Comparison of ENCODE assay signal across 8 mouse cellular contexts in genomic region chr4:116708791-116709390, GRCm38 (mm10). TPM values are rescaled to one million over a fixed set of nuclear protein-coding genes. Genes with fewer than 3 reads are reported as not detected.
DNase-seq lines count a peak whose midpoint lies in the region; ATAC-seq and TF ChIP-seq lines count a peak whose summit lies in the region.

No protein-coding gene starts in this region.

- no peak overlapping the region for H3K27ac ChIP-seq in heart, embryonic 13.5 days (replicated peaks)
- peak overlapping the region; percentile 56 for H3K27ac ChIP-seq in CH12.LX (ENCODE audit: insufficient read depth, low read depth)
- no peak overlapping the region for H3K27ac ChIP-seq in forebrain, embryonic 11.5 days (ENCODE audit: low read depth, low read length)
- peak overlapping the region; percentile 69 for H3K27ac ChIP-seq in liver, embryonic 12.5 days

- WGBS in heart, embryonic 13.5 days = 5% methylated on average over 9 of the region's 9 CpGs
- WGBS in forebrain, embryonic 11.5 days = 7% methylated on average over 9 of the region's 9 CpGs
- 5% methylated on average over 9 of the region's 9 CpGs for WGBS in liver, embryonic 12.5 days (ENCODE audit: insufficient replicate concordance)

- H3K4me3 ChIP-seq in heart, embryonic 13.5 days = peak overlapping the region; percentile 63
- H3K4me3 ChIP-seq in CH12.LX (replicated peaks in 1 of 3; ENCODE audit: low read depth in 2 of 3, low read length in 2 of 3, poor library complexity in 1 of 3) = peak overlapping the region; percentile 57 to 73 (median 65)
- H3K4me3 ChIP-seq in forebrain, embryonic 11.5 days (ENCODE audit: low read depth, low read length) = peak overlapping the region; percentile 50
- peak overlapping the region; percentile 69 for H3K4me3 ChIP-seq in liver, embryonic 12.5 days

- TF ChIP-seq EP300 in CH12.LX (IDR thresholded peaks at IDR 0.05; ENCODE audit: low read length) = no peak

- no peak for TF ChIP-seq RAD21 in CH12.LX (IDR thresholded peaks at IDR 0.05; ENCODE audit: low read depth, low read length)

- H3K9ac ChIP-seq in heart, embryonic 13.5 days = peak overlapping the region; percentile 82
- H3K9ac ChIP-seq in CH12.LX (ENCODE audit: insufficient read depth, low read depth) = peak overlapping the region; percentile 65
- H3K9ac ChIP-seq in forebrain, embryonic 11.5 days (ENCODE audit: low read length) = peak overlapping the region; percentile 74
- peak overlapping the region; percentile 74 for H3K9ac ChIP-seq in liver, embryonic 12.5 days

- peaks cover 16% of the 10 kb centered on the region for H3K4me1 ChIP-seq in heart, embryonic 13.5 days
- H3K4me1 ChIP-seq in CH12.LX (ENCODE audit: control insufficient read depth in 1 of 2, insufficient read depth in 2 of 2) = peaks cover 0 to 32% of the 10 kb centered on the region in 2 experiments; a peak in 2 of 4 replicates
- peaks cover 3% of the 10 kb centered on the region for H3K4me1 ChIP-seq in forebrain, embryonic 11.5 days (replicated peaks; ENCODE audit: control insufficient read depth, insufficient read depth, low read length)
- peaks cover 33% of the 10 kb centered on the region for H3K4me1 ChIP-seq in liver, embryonic 12.5 days

- in situ Hi-C loops in CH12.LX (cut with MboI; ENCODE audit: low pct_ligation_motif_present, low pct_unique_long_range_greater_than_20kb, low sequenced_read_pairs) = no loop called here

- no peak for DNase-seq in heart, adult 11 months
- no peak for DNase-seq in CH12.LX (ENCODE audit: extremely low read depth)
- DNase-seq in forebrain, embryonic 11.5 days (ENCODE audit: low spot score) = no peak
- peak; percentile 28 for DNase-seq in thymus, postnatal 4 days
- no peak for DNase-seq in left cerebral cortex, adult 18-20 months (ENCODE audit: low spot score in 2 of 2)
- no peak for DNase-seq in right cerebral cortex, adult 2 months (ENCODE audit: low spot score in 2 of 2)

- H3K4me2 ChIP-seq in heart, embryonic 13.5 days = peak overlapping the region; percentile 87
- peak overlapping the region; percentile 88 for H3K4me2 ChIP-seq in CH12.LX (ENCODE audit: insufficient read depth, low read depth, poor library complexity, severe bottlenecking)
- peak overlapping the region; percentile 92 for H3K4me2 ChIP-seq in forebrain, embryonic 11.5 days (ENCODE audit: low read depth, low read length, severe bottlenecking)
- H3K4me2 ChIP-seq in liver, embryonic 12.5 days = peak overlapping the region; percentile 87

- TF ChIP-seq CTCF in CH12.LX (conservative IDR thresholded peaks at IDR 0.05 in 1 of 2, IDR thresholded peaks at IDR 0.05 in 1 of 2; ENCODE audit: low read depth in 2 of 2, low read length in 2 of 2) = no peak

- no peak for TF ChIP-seq POLR2A in CH12.LX (IDR thresholded peaks at IDR 0.05; ENCODE audit: low read depth, low read length)

- H3K9me3 ChIP-seq in heart, embryonic 13.5 days = no peaks in the 10 kb centered on the region
- no peaks in the 10 kb centered on the region for H3K9me3 ChIP-seq in CH12.LX (replicated peaks; ENCODE audit: low read length)
- H3K9me3 ChIP-seq in forebrain, embryonic 11.5 days (ENCODE audit: control insufficient read depth, low read length) = no peaks in the 10 kb centered on the region
- no peaks in the 10 kb centered on the region for H3K9me3 ChIP-seq in liver, embryonic 12.5 days (replicated peaks)

- H3K36me3 ChIP-seq in heart, embryonic 13.5 days = peaks cover 14% of the 10 kb centered on the region
- peaks cover 10 to 27% of the 10 kb centered on the region in 2 experiments for H3K36me3 ChIP-seq in CH12.LX (replicated peaks in 1 of 2; ENCODE audit: control insufficient read depth in 1 of 2, insufficient read depth in 1 of 2, low read length in 1 of 2)
- H3K36me3 ChIP-seq in forebrain, embryonic 11.5 days (ENCODE audit: control insufficient read depth, insufficient read depth, low read length) = no peaks in the 10 kb centered on the region
- H3K36me3 ChIP-seq in liver, embryonic 12.5 days = peaks cover 17% of the 10 kb centered on the region

- dilution Hi-C loops in CH12.LX (cut with MboI; ENCODE audit: extremely low pct_ligation_motif_present, extremely low pct_unique_long_range_greater_than_20kb, low sequenced_read_pairs) = no loop called here

- peaks cover 8% of the 10 kb centered on the region for H3K79me2 ChIP-seq in CH12.LX (replicated peaks; ENCODE audit: control insufficient read depth, extremely low read depth, insufficient read depth, poor library complexity, severe bottlenecking)

- ATAC-seq in heart, embryonic 13.5 days (ENCODE audit: extremely low read depth, insufficient number of reproducible peaks, low FRiP score, low TSS enrichment) = no peak
- peak; percentile 14; the same call in 1 of the 2 replicates for ATAC-seq in forebrain, embryonic 11.5 days (replicated peaks; ENCODE audit: low FRiP score)
- ATAC-seq in liver, embryonic 12.5 days = peak; percentile 2

- no peaks in the 10 kb centered on the region for H3K27me3 ChIP-seq in heart, embryonic 13.5 days (replicated peaks)
- H3K27me3 ChIP-seq in CH12.LX (replicated peaks) = no peaks in the 10 kb centered on the region
- no peaks in the 10 kb centered on the region for H3K27me3 ChIP-seq in forebrain, embryonic 11.5 days (ENCODE audit: control insufficient read depth, insufficient read depth, low read length)
- no peaks in the 10 kb centered on the region for H3K27me3 ChIP-seq in liver, embryonic 12.5 days (replicated peaks)

TF ChIP-seq in CH12.LX, 34 proteins besides CTCF, POLR2A, EP300 and RAD21:
- TF ChIP-seq E2F4 (IDR thresholded peaks at IDR 0.05; ENCODE audit: insufficient replicate concordance, low read depth, low read length) = no peak
- TF ChIP-seq RCOR1 (conservative IDR thresholded peaks at IDR 0.05; ENCODE audit: low read depth, low read length) = no peak
- TF ChIP-seq NRF1 (IDR thresholded peaks at IDR 0.05; ENCODE audit: low read depth, low read length) = no peak
- no peak for TF ChIP-seq MAX (IDR thresholded peaks at IDR 0.05; ENCODE audit: low read length)
- 0 out of 2 replicates have a peak, but pooled peaks have one; percentile 28 for TF ChIP-seq TBP (conservative IDR thresholded peaks at IDR 0.05; ENCODE audit: low read depth, low read length)
- peak; percentile 90 for TF ChIP-seq ZNF384 (IDR thresholded peaks at IDR 0.05; ENCODE audit: low read depth, low read length)
- TF ChIP-seq UBTF (IDR thresholded peaks at IDR 0.05; ENCODE audit: low read depth, low read length) = no peak

RNA-seq across cellular contexts. Expression of gene Ccdc163, which starts 0.6 kb away (rescaled TPM):
- polyA plus RNA-seq in heart, embryonic 13.5 days (2015; fragmentation: Nextera tagmentation; extraction: Ambion mirVana) = 17.9 and 20.2 TPM in 2 replicates
- total RNA-seq in CH12.LX (2012; rRNA removed) (15.3 and 19.9 TPM in 2 replicates), CH12.LX (2014; rRNA removed) (18.1 and 20.2 TPM in 2 replicates)
- 27.6 and 27.9 TPM in 2 replicates for polyA plus RNA-seq in CH12.LX (2012; ENCODE audit: insufficient read length, low read depth)
- polyA plus RNA-seq in forebrain, embryonic 11.5 days (2014; fragmentation: Nextera tagmentation; extraction: Ambion mirVana) = 33.5 and 33.7 TPM in 2 replicates
- polyA plus RNA-seq in liver, embryonic 12.5 days (2016; fragmentation: Nextera tagmentation; extraction: Ambion mirVana) = 17.3 and 17.5 TPM in 2 replicates
- 1 to 10 TPM; 5.5 to 6.2 TPM for total RNA-seq in left cerebral cortex, adult 18-20 months (2021)

RNA-seq across cellular contexts. Expression of gene Mmachc, which starts 0.7 kb away (rescaled TPM):
- 33.5 and 35.1 TPM in 2 replicates for polyA plus RNA-seq in heart, embryonic 13.5 days (2015; fragmentation: Nextera tagmentation; extraction: Ambion mirVana)
- total RNA-seq in CH12.LX (2012; rRNA removed) = 10.0 and 10.5 TPM in 2 replicates
- 28.2 and 32.1 TPM in 2 replicates for total RNA-seq in CH12.LX (2014; rRNA removed)
- polyA plus RNA-seq in CH12.LX (2012; ENCODE audit: insufficient read length, low read depth) = 15.4 and 15.5 TPM in 2 replicates
- 33.6 and 33.9 TPM in 2 replicates for polyA plus RNA-seq in forebrain, embryonic 11.5 days (2014; fragmentation: Nextera tagmentation; extraction: Ambion mirVana)
- 17.5 and 18.9 TPM in 2 replicates for polyA plus RNA-seq in liver, embryonic 12.5 days (2016; fragmentation: Nextera tagmentation; extraction: Ambion mirVana)
- 10 to 100 TPM; 16.1 to 17.5 TPM for total RNA-seq in left cerebral cortex, adult 18-20 months (2021)

RNA-seq across cellular contexts. Expression of gene Tesk2, which starts 11.9 kb away (rescaled TPM):
- polyA plus RNA-seq in heart, embryonic 13.5 days (2015; fragmentation: Nextera tagmentation; extraction: Ambion mirVana) = 3.0 and 3.2 TPM in 2 replicates
- total RNA-seq in CH12.LX (2012; rRNA removed) = 5.6 and 7.0 TPM in 2 replicates
- 5.4 and 5.8 TPM in 2 replicates for total RNA-seq in CH12.LX (2014; rRNA removed)
- polyA plus RNA-seq in CH12.LX (2012; ENCODE audit: insufficient read length, low read depth) = 3.5 and 4.8 TPM in 2 replicates
- 8.6 TPM in 2 replicates for polyA plus RNA-seq in forebrain, embryonic 11.5 days (2014; fragmentation: Nextera tagmentation; extraction: Ambion mirVana)
- 2.2 and 2.6 TPM in 2 replicates for polyA plus RNA-seq in liver, embryonic 12.5 days (2016; fragmentation: Nextera tagmentation; extraction: Ambion mirVana)
- total RNA-seq in left cerebral cortex, adult 18-20 months (2021) = 1 to 10 TPM; 3.6 to 4.5 TPM

RNA-seq across cellular contexts. Expression of gene Prdx1, which starts 23.5 kb away (rescaled TPM):
- 967 and 1,034 TPM in 2 replicates for polyA plus RNA-seq in heart, embryonic 13.5 days (2015; fragmentation: Nextera tagmentation; extraction: Ambion mirVana)
- total RNA-seq in CH12.LX (2012; rRNA removed) = 269 and 378 TPM in 2 replicates
- total RNA-seq in CH12.LX (2014; rRNA removed) = 1,274 and 1,469 TPM in 2 replicates
- polyA plus RNA-seq in CH12.LX (2012; ENCODE audit: insufficient read length, low read depth) = 934 and 1,078 TPM in 2 replicates
- polyA plus RNA-seq in forebrain, embryonic 11.5 days (2014; fragmentation: Nextera tagmentation; extraction: Ambion mirVana) = 1,036 and 1,079 TPM in 2 replicates
- 916 and 985 TPM in 2 replicates for polyA plus RNA-seq in liver, embryonic 12.5 days (2016; fragmentation: Nextera tagmentation; extraction: Ambion mirVana)
- 100 to 1,000 TPM; 145 to 162 TPM for total RNA-seq in left cerebral cortex, adult 18-20 months (2021)

RNA-seq across cellular contexts. Expression of gene Akr1a1, which starts 57.4 kb away (rescaled TPM):
- polyA plus RNA-seq in heart, embryonic 13.5 days (2015; fragmentation: Nextera tagmentation; extraction: Ambion mirVana) = 580 and 636 TPM in 2 replicates
- total RNA-seq in CH12.LX (2012; rRNA removed) (347 and 373 TPM in 2 replicates), CH12.LX (2014; rRNA removed) (517 and 533 TPM in 2 replicates)
- 450 and 470 TPM in 2 replicates for polyA plus RNA-seq in CH12.LX (2012; ENCODE audit: insufficient read length, low read depth)
- 501 and 559 TPM in 2 replicates for polyA plus RNA-seq in forebrain, embryonic 11.5 days (2014; fragmentation: Nextera tagmentation; extraction: Ambion mirVana)
- 281 and 287 TPM in 2 replicates for polyA plus RNA-seq in liver, embryonic 12.5 days (2016; fragmentation: Nextera tagmentation; extraction: Ambion mirVana)
- total RNA-seq in left cerebral cortex, adult 18-20 months (2021) = 100 to 1,000 TPM; 419 to 426 TPM

Comparison
In these comparisons a context has a peak if more than half of its experiments do, and no peak if none do; other contexts are left out.
1. H3K27ac ChIP-seq: peak in CH12.LX (single experiment) and liver, embryonic 12.5 days (single experiment); none in heart, embryonic 13.5 days (single experiment) and forebrain, embryonic 11.5 days (single experiment).
2. Peak in every context shown above with its lines, with median percentiles within 50 percentile points of each other: H3K4me2 ChIP-seq, H3K4me3 ChIP-seq and H3K9ac ChIP-seq.